Mouse (Mus musculus): ENCODE data around the gene Grin2b. TPM values are rescaled to one million over a fixed set of nuclear protein-coding genes. Genes with fewer than 3 reads are reported as not detected.
"Not testable (repeated sequence)": the region's sequence is repeated elsewhere in the genome, so short reads cannot be mapped to it uniquely, and the experiment has no call there.

Grin2b gene
- total RNA-seq, 2 experiments from 2014 or later: 0.52 to 1.5 TPM

GRCm38 (mm10) chr6:135797371-135798033 is 375.8 kb downstream of the Grin2b start:
- no peak for DNase-seq

GRCm38 (mm10) chr6:135796911-135797310 is 376.4 kb downstream of the Grin2b start:
- DNase-seq: no peak

- DNase-seq: no peak
Measured at GRCm38 (mm10) chr6:135791412-135791811, 381.9 kb downstream of the Grin2b start.

- no peak for DNase-seq
Measured at GRCm38 (mm10) chr6:135789603-135790170, 383.6 kb downstream of the Grin2b start.

GRCm38 (mm10) chr6:135774670-135775069 is 398.6 kb downstream of the Grin2b start:
- no peak for DNase-seq

- DNase-seq: no peak
Measured at GRCm38 (mm10) chr6:135767572-135767971, 405.7 kb downstream of the Grin2b start.

- DNase-seq: no peak
Measured at GRCm38 (mm10) chr6:135758735-135759134, 414.6 kb downstream of the Grin2b start.

GRCm38 (mm10) chr6:135756075-135756474 is 417.2 kb downstream of the Grin2b start:
- no peak for DNase-seq

- no peak for DNase-seq
Measured at GRCm38 (mm10) chr6:135748412-135749076, 424.8 kb downstream of the Grin2b start.

GRCm38 (mm10) chr6:135745606-135746005 is 427.7 kb downstream of the Grin2b start:
- DNase-seq: no peak

GRCm38 (mm10) chr6:135734227-135734732 is 439.0 kb downstream of the Grin2b start:
- no peak for DNase-seq

GRCm38 (mm10) chr6:135727106-135727505 is 446.2 kb downstream of the Grin2b start:
- peak; percentile 15 for DNase-seq

- no peak for DNase-seq
Measured at GRCm38 (mm10) chr6:135721706-135722105, 451.6 kb downstream of the Grin2b start.

GRCm38 (mm10) chr6:135714906-135715305 is 458.4 kb downstream of the Grin2b start:
- DNase-seq: no peak

- DNase-seq: no peak
Measured at GRCm38 (mm10) chr6:135714236-135714635, 459.1 kb downstream of the Grin2b start.

- no peak for DNase-seq
Measured at GRCm38 (mm10) chr6:135713716-135714115, 459.6 kb downstream of the Grin2b start.

GRCm38 (mm10) chr6:135706850-135707522 is 466.3 kb downstream of the Grin2b start:
- not testable (repeated sequence) for DNase-seq

GRCm38 (mm10) chr6:135703655-135704054 is 469.7 kb downstream of the Grin2b start:
- DNase-seq: no peak

GRCm38 (mm10) chr6:135701361-135701760 is 471.9 kb downstream of the Grin2b start:
- no peak for DNase-seq

- DNase-seq: no peak
Measured at GRCm38 (mm10) chr6:135700717-135701345, 472.5 kb downstream of the Grin2b start.

- no peak for DNase-seq
Measured at GRCm38 (mm10) chr6:135692533-135692932, 480.8 kb downstream of the Grin2b start.

- no peak for DNase-seq
Measured at GRCm38 (mm10) chr6:135691561-135691960, 481.8 kb downstream of the Grin2b start.
